Mouse (Mus musculus): ENCODE data around the gene BB287469.
"Not testable (repeated sequence)": the region's sequence is repeated elsewhere in the genome, so short reads cannot be mapped to it uniquely, and the experiment has no call there.

Gene BB287469

DNA sequence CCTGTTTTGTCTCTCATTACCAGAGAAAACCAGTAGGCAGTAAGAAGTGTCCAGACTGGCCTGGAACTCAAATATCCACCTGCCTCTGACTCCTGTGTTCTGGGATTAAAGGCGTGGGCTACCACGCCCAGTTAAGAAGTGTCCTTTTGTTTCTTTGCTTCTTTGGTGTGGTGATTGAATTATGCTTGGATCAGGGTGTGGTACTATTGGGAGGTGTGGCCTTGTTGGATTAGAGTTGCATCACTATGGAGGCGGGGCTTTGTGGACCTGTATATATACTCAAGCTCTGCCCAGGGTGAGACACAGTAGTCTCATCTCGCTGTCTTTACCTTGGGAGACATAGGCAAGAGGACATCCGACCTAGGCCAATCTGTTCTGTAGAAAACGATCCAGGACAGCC is at the start of gene BB287469:
Gene BB287469, plus strand, starts transcription at position 301 of the 400 bp plus-strand sequence.
- not testable (repeated sequence) for DNase-seq (ENCODE audit: low spot score in 2 of 2)

- not testable (repeated sequence) for DNase-seq (ENCODE audit: low spot score in 2 of 2)
Measured at GRCm38 (mm10) chr12:87775655-87776054, 40.7 kb upstream of the BB287469 start, which contains the start of gene Gm21319. Gm21319 (minus strand) TSS chr12:87775755.

DNA sequence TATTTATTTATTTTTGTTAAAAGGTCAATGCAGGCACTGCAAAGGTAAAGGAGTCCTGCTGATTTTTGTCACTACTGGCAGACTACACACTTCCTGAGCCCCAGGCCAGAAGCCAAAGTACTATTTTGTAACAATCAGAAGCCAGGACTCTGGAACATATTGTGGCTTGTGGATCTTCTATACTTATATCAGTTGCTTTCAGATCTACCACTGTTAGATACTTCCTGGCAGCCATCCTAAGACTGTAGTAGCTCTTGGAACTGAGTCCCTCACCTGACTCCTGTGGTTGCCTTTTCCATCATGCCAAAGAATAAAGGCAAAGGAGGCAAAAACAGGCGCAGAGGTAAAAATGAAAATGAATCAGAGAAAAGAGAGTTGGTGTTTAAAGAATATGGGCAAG is 21.2 kb upstream of the BB287469 start, which contains the start of gene Gm21936:
Gene Gm21936, plus strand, starts transcription at position 301 of the 400 bp plus-strand sequence.
- not testable (repeated sequence) for DNase-seq (ENCODE audit: low spot score in 2 of 2)

DNA sequence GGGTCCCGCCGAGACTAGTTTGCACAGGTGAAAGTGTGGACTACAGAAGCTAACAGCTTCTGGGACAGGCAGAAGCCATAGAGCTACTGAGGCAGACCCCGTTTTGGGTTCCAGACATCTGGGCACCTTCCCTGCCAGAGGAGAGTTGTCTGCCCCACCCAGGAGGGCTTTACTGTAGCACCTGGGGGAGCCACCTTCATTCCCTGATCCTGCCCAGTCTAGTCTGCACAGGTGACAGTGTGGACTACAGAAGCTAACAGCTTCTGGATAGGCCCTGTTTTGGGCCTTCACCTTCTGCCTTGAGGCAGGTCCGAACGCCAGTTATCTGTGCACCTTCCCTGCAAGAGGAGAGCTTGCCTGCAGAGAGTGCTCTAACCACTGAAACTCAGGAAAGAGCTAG is 18.4 kb upstream of the BB287469 start:
- not testable (repeated sequence) for DNase-seq (ENCODE audit: low spot score in 2 of 2)

GRCm38 (mm10) chr12:87842239-87842638 is 25.9 kb downstream of the BB287469 start, which contains the start of gene Gm2001:
Gm2001 (minus strand) TSS chr12:87842339.
- not testable (repeated sequence) for DNase-seq (ENCODE audit: low spot score in 2 of 2)

DNA sequence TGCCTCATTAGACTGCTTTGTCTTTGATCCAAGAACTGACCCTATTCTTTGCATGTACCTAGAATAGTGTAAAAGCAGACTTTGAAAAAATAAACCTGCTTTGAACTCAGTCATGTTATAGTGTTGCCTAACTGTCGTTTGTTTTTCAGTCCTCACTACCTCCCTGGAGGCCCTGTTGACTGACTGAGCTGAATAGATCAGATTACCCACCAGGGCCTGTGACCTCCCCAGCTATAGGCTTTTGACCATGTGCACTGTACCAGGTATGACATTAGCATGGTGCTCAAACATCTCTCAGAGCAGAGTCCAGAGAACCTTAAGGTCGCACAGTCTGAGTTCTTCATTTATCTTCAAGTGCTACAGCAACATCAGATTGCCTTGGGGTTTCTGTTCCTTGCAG is 34.3 kb downstream of the BB287469 start:
- not testable (repeated sequence) for DNase-seq (ENCODE audit: low spot score in 2 of 2)

GRCm38 (mm10) chr12:87856067-87856466 is 39.7 kb downstream of the BB287469 start:
- not testable (repeated sequence) for DNase-seq (ENCODE audit: low spot score in 2 of 2)

DNA sequence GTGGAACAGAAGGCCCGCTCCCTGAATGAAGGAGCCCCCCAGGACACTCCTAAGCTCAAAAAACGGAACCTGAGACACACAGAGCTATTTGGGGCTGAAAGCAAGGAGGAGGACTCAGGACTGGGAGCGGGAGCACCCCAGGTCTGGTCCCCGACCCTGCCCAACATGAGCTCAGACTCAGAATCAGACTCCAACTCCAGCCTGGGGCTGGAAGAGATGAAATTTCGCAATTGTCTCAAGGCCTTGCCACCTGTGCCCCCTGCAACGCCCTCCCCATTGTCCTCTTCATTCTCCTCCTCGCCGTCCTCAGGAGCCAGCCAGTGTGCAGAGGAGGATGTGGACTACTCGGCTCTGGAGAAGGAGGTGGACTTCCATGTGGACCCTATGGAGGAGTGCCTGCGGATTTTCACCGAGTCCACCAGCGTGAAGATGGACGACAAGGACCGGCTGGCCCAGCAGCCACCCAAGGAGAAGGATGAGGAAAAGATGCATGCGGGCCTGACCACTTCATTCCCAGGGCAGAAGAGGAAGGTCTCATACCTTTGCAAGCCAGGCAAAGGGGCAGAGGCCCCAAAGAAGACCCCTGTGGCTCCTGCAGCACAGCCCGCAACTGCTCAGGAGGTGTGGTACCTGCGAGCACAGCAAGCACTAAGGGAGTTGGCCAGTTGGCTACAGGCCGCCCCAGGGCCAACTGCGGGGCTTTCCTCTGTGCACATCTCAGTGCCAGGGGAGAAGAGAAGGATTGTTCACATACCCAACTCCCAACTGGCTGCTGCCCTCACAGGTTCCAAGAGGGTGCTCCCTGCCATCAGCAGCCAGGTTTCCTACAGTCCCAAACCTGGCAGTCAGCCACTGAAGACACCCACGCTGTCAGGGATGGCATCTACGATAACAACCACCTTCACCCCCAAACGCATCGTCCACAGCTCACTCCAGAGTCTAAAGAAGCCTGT is 45.6 kb downstream of the BB287469 start:
- not testable (repeated sequence) for DNase-seq (ENCODE audit: low spot score in 2 of 2)

- not testable (repeated sequence) for DNase-seq (ENCODE audit: low spot score in 2 of 2)
Measured at GRCm38 (mm10) chr12:87863638-87864037, 47.3 kb downstream of the BB287469 start.

DNA sequence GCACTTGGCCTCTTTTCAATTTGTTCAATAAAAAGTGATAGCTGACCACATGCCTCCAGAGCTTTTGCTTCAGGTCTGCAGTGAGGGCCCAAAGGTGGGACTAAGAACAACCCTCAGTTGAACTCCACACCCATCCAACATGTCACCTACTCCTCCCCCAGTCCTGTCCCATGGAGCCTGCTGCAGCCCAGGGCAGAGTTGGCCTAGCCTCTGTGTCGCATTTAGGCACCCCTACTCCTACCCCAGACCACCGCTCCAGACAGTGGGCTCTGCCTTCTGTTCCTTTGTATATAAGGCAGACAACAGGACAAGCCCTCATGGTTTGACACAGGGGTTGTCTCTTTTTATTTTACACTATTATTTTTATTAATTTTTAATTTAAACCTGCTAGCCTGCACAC is 47.7 kb downstream of the BB287469 start:
- DNase-seq (ENCODE audit: low spot score in 2 of 2) = not testable (repeated sequence)

Data from frontal cortex, postnatal 10 days (tissue).